Mouse (Mus musculus) embryo, embryonic 11 days (tissue): ENCODE data around the gene Tgfb1.
"Not testable (repeated sequence)": the region's sequence is repeated elsewhere in the genome, so short reads cannot be mapped to it uniquely, and the experiment has no call there.

Experiments used
- DNase-seq: peaks from one replicate; pipeline ENCODE4 v3.0.0-alpha.2; 2015

Gene Tgfb1

DNA sequence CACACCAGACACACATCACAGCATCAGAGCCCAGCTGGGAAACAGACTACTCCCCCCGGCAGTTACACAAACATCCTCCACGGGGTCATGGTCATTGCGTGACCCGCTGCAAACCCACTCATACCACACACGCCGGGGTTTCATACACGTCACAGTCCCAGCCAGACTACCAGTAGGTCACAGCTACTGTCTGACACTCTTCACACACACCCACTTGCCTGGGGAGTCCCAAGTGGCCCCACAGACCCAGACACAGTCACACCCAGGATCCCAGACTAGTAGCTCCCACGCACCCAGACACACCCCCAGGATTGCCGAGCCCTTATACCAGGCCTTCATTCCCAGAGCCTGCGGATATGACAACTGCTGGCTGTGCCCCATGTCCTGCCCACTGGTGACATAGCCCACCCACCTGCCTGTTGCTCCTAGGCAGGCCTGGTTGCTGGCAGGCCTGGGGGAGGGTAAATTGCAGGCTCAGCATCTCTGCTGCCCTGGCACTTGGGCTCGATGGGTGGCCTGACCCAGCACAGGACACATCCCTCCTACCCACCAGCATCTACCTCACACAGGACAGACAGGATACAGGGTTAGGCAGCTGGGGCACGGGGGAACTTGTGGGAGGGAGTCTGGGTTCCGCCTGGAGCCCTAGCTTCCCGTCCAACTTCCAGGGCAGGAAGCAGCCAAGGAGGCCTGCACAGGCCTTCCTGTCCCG, 20.9 kb downstream of the Tgfb1 start:
- peak; percentile 28 for DNase-seq

DNA sequence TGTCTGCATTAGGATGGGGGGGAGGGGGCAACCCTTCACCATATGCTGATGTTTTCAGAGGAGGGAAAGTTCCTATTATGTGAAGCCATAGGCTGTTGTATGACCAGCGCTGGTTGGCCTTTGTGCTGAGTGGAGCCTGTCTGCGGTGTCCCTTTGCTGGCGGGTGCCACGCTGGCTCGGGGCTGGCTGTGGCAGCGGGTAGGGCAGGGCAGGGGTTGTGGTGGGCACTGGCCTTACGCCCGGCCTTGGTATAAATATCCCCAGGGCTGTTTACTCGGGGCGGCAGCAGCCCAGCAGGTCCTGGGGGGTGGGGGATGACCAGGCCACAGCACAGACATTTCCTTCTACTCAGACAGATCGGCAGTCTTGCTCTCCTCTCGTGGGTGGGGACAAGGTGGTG, 23.2 kb downstream of the Tgfb1 start:
- DNase-seq, result no peak

DNA sequence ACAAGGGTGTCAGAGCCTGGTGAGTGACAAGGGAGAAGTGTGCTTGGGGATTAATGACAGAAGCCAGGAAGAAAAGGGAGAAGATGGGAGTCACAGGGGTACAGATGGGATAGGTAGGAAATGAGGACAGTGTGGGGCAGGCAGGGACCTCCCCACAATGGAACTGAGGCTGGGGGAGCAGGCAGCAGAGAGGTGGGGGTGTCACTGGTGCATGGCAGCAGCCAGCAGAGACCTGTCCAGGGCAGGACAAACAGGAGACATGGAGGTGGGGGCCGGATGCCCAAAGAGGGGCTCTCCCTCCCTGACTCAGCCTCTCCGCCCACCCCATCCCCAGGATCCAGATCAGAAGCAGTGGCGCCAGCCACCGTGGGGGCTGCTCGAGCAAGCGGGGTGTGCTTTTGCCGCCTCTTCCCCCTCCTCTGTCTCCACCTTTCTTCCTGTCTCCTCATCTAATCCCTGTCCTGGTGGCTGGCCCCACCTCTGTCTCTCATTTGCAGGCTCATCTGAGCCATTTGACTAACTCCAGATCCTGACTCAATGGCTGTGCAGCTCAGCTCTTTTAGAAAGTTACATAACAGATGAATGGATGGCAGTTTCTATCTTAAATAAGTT, 23.8 kb downstream of the Tgfb1 start:
- DNase-seq, result peak; percentile 31

DNA sequence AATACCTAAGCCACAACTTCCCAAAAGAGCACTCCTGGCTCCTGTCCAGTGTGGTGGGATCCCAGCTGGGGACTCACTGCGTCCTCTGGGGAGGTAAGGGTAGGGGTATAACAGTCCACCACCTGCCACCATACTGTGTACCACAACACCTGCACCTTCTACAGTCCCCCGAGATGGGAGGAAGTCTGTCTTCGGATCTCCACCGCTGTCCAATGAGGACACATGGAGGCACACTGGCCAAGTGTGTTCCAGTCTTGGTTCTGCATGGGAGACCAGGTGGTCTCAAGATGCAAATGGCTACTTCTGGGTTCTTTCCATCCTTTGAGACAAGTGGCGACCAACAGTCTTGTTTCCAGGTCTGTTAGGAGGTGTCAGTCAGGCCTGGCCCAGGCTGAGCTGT, 24.4 kb downstream of the Tgfb1 start:
- no peak for DNase-seq

DNA sequence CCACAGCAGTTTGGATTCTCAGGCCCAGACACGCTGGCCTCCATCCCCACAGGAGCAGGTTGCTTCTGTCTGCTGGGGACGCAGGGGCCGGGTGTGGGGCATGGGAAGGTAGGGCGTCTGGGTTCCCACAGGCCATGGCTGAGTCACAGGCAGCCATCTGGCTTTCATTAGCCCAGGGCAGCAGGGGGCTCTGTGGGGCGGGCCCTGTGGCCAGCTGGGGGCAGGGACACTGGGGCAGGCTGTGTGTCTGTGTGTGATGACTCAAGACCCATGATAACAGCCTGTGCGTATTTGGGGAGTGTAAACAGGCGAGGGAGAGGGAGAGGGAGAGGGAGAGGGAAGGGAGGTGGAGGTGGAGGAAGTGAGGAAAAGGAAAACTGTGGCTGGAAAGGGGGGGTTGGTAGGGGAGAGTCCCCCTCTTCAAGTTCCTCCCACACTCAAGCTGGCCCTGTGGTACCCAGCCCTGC, 25.0 kb downstream of the Tgfb1 start:
- peak; percentile 68 for DNase-seq

DNA sequence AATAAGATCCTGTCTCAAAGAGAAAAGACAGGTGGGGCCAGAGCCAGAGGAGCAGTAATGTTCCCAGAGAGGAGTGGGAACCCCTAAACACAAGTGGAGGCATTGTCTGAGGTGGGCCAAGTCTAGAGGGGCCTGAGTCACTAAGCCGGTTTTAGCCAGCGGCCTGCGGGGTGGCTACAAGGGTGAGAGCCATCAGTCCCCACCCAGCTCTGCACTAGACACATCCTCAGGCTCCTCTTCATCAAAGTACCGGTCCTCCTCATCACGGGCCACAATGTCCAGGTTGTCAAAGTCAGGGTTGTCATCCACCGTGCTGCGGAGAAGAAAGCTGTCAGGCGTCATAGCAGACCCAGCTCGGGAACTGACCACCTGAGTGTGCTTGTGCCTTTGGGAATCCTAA, 26.0 kb downstream of the Tgfb1 start:
- DNase-seq, result no peak

DNA sequence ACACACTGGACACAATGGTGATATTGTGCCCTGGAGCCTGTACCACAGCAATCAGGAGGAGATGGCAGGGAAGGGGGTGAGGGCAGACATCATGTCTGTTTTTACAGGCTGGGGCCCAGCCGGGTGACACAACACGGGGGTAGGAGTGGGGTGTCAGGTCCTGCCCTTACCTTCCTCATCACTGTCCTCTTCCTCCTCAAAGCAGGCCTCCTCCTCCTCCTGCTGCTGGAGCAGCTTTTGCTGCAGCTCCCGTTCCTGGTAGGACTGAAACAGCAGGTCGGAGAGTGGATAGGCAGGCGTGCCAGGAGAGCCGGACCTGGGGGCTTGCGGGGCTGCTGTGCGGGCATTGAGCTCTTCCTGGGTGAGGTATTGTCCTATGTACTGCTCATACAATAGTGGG, 27.8 kb downstream of the Tgfb1 start:
- DNase-seq, result no peak

DNA sequence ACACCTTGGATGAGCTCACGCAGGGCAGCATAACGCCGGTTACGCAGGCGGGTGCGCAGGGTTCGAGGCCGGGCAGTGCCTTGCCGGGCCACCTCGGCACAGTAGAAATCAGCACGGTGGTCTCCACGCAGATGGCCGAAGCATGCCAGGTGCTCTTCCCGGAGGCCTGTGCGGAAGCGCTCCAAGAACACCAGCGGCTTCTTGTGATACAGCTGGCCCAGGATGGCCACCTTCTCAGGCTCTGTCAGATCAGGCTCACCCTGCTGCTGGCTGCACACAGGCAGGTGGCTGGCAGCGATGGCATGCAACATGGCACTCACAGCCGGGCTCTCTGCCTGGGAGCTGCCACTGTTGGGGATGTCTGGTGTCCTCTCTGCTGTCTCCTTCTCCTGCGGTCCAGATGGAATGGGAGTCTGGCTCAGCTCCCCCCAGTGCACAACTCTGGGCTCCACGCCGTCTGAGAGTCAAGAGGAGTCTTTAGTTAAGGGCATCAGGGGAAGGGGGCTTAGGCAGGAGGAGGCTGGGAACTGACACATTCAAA, 29.0 kb downstream of the Tgfb1 start:
- DNase-seq, result no peak

DNA sequence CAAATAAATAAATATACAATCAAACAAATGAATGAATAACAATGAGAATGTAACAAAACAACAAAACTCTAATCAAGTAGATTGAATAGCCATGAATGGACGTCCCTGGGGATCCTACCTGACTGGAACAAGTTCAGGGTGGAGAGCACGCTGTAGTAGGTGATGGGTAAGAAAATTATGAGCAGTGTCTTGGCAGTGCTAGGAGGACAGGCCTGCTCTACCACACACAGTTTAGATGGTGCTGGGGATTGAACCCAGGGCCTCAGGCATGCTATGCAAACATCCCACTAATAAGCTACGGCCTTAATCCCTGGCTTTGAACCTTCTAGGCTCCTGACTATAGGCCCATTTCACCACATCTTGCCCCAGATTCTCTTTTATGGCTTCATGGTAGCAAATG, 30.7 kb downstream of the Tgfb1 start:
- DNase-seq, result no peak

DNA sequence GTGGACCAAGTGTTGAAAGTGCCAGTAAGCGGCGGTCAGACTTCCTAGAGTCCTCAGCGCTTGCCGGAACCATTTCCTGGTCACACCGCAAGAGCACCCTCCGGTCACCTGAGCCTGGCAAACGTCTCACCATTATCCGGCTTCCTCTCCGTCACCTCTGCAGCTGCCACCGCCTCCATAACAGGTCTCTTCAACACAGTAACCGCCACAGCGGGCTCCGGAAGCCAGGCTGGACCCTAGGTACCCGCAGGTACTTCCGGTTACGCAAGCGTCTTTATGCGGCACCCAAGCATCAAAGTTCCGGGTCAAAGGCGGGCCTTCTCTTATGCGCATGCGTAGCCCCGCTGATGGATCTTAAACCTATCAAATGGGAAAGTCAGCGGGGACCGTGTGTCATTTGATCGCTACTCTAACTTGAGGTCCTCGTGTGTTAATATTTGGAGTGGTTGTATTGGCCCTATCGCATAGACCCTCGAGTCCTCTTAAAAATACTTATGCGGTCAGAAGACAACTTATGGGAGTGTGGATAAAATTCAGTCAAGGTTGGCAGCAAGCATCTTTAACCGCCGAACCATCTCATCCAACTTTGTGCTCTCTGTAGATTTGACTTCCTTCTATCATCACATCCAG, 32.1 kb downstream of the Tgfb1 start, which contains the start of gene Ccdc97:
Ccdc97 (minus strand) TSS at position 301 of the 630 bp plus-strand sequence.
- DNase-seq, result peak; percentile 96

DNA sequence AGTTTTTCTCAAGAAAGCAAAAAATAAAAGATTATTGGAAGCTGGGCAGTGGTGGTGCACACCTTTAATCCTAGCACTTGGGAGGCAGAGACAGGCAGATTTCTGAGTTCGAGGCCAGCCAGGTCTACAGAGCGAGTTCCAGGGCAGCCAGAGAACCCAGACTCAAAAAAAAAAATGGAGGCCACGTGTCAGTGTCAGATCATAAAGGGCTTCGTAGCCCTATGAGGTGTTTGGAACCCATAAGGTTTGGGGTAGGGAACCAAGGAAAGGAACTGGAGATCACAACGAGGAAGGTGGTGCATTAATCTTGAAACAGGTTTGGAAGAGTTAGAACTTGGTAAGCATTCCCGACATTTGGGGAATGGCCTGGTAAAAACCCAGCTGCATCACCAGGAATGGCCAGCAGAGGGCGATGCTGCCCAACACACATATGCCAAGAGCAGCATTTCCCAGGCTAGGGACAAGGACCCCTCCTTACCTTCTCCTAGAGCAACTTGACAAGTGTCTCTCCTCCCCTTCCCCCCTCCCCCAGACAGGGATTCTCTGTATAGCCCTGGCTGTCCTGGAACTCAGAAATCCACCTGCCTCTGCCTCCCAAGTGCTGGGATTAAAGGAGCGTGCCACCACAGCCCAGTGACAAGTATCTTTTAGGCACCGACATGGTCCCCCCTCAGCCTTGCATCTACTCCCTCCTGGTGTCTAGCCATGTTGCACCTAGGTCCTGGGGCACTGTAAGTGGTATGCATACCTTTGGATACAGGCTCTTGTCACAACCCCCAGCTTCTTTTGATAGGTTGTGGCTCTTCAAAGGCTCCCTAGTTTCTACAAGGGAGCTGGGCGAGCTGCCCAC, 33.2 kb downstream of the Tgfb1 start:
- peak; percentile 81 for DNase-seq

DNA sequence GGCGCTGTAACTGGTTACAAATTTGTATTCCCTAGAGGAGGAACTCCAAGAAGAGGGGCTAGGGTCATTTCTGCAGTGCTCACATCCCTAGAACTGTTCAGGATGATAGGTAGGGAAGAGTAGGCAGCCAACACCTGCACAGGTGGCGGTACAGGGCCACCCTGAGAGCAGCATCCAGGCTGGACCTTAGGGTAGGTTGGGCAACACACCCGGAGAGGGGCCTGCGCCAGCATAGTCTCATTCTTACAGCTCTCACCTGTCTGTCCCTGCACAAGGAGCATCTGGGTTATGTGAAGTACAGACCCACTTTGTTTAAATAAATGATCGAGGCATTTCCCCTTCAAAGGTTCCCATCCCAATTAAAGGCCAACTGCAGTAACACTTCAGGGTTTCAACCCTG, 34.0 kb downstream of the Tgfb1 start:
- DNase-seq, result no peak

DNA sequence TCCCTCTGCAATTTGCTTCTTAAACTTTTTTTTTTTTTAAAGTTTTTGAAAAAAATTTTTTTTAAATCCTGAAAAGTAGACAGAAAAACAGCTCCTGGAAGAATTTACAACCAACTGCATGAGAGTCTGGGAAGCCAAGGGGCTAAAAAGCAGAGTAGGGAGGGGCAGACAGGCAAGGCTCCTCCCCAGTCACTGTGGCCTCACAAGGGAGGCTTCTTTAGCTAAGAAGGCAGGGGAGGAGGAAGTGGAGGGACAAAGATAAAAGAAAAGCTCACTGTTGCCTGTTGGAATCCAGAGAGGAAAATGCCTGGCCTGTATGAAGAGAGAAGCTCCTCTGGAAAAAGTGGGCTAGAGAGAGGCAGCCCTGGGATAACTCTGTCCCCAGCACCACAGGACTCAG, 35.0 kb downstream of the Tgfb1 start:
- DNase-seq, result not testable (repeated sequence)

DNA sequence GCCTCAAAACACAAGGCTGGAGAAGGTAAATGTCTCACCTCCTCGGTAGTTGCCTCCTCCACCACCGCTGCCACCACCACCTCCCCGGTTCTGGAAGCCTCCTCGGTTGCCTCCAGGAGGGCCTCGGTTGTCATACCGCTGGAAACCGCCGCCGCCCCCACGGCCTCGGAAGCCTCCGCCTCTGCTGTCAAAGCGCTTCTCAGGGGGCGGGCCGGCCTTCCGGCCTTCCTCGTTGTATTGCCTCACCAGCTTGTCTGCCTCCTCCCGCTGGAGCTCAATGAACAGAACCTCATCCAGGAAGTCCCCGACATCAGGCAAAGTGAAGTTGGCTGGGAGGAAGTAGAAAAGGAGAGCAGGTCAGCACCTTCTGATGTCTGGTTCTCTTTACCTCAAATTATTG, 39.1 kb downstream of the Tgfb1 start:
- DNase-seq, result no peak

DNA sequence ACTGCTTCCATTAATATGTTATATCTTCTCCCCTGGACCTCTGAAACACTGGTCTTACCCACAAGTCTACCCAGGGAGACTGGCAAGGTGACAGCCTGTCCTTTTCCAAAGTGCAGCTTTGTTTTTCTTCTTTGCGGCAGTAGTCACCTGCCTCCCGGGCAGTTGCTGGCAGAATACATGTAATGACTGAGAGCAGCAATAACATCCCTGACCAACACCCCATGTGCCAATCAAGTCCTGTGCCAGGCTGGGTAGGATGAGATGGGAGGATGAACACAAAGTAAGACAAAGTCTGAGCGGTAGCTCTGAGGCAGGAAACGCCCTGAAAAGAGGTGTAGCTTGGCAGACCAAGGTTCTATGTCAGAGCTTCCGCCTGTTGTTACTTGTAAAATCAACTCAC, 41.0 kb downstream of the Tgfb1 start:
- no peak for DNase-seq

DNA sequence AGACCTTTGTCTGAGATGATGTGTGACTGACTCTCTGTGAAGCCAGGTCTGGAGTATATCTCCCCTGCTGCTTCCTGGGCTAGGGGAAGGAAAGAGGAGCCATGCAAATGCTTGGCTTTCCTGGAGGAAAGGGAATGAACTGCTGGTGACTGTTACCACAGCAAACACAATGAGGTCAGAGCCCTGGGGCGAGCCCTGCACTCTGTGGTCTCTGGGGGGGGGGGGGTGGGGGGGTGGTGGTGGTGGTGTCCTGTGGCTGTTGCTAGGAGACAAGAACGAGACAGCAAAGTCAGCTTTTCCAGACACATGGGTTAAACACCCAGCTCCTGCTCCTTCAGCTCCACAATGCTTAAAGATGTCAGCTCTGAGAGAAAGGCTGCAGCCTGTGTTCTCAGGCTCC, 42.6 kb downstream of the Tgfb1 start:
- DNase-seq, result no peak

DNA sequence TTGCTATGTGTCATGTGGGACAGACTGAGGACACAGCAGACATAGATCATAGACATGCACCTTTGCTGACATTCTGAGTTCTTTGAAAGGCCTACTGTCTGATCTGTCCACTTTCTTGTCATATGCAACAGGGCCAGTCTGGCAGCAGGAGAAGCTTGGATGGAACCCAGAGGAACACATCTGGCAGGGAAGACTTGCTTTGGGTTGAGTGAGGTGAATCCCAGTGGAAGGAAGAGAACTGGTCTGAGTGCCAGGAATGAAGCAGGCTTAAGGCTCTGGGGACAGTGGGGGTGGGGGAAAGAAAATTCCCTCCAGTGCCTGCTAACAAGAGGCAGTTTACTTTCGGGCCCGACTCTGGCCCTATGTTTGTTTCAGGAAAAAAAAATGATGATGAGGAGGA, 43.1 kb downstream of the Tgfb1 start:
- no peak for DNase-seq

DNA sequence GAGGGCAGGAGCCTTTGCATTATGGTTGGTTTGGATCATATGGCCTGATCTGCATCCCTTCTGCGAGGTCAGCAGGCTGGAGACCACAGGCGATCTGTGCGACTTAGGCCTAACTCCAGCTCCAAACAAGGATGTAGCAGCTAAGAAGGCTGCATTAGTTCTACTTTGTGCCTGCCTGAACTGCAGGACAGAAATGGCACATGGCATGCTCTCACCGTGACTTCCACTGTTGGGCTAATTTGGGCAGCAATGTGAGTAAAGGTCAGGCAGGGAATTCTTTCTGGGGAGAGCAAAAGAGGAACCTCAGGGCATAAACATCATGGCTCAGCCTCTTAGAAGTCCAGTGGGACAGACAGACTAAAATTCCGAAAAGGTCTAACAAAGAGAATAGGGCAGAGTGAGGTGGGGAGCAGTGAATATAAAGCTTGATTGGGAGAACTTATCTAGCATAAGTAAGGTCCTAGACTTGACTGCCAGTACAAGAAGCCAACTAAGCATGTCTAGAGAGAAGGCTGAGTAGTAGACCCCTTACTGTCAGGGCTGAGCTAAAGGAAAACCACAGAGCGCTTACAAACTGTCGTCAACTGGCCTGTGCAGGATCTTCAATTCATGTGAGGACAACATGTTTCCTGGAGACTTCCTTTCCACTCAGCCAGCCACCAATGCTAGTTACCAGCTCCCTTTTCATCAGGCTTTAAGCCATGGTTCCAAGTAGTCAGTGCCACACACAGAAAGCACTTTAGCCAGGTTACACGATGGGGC, 44.7 kb downstream of the Tgfb1 start:
- no peak for DNase-seq

DNA sequence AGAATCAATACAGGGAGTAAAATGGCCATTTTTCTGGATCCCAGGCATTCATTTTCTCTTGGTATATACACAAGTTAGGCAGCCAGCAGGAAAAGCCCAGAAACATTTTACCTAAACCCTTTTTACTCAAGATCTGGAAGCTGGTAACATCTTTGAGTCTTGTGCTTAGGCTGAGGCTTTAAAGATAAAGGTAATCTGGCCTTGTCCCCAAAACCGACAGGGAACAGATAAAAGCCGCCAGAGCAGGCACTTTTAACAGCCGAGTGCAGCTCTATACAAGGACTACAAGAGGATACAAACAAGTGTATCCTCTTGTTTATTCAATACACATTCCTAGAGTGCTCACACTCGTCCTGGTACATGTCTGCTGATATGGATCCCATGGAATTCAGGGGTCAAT, 48.2 kb downstream of the Tgfb1 start:
- DNase-seq, result no peak

DNA sequence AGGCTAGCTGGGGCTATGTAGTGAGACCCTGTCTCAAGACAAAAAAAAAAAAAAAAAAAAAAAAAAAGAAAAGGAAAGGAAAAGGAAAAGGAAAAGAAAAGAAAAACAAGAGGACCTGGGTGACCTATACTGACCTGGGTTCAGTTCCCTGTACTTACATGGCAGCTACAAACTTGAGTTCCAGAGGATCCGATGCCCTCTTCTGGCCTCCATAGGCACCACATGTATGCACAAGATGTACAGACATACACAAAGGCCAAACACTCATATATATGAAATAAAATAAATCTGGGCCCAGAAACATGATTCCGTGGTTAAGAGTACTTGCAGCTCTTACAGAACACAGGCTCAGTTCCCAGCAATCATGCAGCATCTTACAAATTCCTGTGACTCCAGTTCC, 50.1 kb downstream of the Tgfb1 start:
- DNase-seq, result peak; percentile 18

DNA sequence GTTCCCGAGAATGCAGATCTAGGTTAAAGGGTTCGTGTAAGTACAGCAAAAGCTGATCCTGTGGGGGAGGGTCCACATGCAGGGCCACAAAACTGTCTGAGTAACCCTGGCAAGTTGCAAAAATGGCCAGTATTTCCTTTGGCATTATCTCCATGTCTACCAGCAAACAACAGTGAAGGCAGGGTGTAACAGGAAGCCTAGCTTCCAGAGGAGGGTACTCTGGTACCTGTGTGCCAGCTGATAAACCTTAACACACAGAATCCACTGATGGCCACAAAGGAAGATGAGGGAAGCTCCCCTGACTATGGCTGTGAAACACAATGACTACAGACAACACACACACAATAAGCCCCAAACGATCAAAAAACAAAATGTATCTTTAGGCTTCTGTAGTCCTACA, 51.5 kb downstream of the Tgfb1 start:
- no peak for DNase-seq

DNA sequence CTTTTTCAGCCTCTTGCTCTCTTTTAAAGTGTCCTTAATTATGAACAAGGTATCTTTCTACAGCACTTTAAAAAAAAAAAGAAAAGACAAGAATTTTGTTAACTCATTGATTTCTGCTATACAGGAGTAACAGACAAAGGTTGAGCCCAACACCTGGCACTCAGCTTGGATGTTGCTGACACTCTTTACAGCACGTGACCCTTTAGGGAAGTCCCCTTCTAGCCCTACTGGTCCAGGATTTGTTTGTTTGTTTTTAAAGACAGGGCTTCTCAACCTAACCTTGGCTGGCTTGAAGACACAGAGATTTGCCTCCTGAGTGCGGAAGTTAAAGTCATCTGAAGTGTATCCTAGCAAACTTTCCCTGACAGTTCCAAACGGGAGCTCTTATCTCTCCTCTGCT, 60.0 kb downstream of the Tgfb1 start:
- DNase-seq, result no peak
